Mouse (Mus musculus): ENCODE data around the gene Ryr2. TPM values are rescaled to one million over a fixed set of nuclear protein-coding genes. Genes with fewer than 3 reads are reported as not detected.

The Ryr2 gene
- total and polyA plus RNA-seq, 3 experiments = 0.60 TPM; not detected in 2

GRCm38 (mm10) chr13:12029326-12029725 is 77.4 kb downstream of the Ryr2 start:
- H3K4me1 ChIP-seq (ENCODE audit: insufficient read depth, low read depth, low read length) = no peaks in the 10 kb centered on the region
- H3K27me3 ChIP-seq (ENCODE audit: insufficient read depth, low read length) = peaks cover 3% of the 10 kb centered on the region; the same call in 1 of the 2 replicates
- TF ChIP-seq GATA1 (IDR thresholded peaks at IDR 0.05; ENCODE audit: borderline replicate concordance, low read length) (no peak), CTCF (IDR thresholded peaks at IDR 0.05; ENCODE audit: low read depth, low read length) (no peak), POLR2AphosphoS5 (IDR thresholded peaks at IDR 0.05; ENCODE audit: insufficient replicate concordance, low read depth, low read length) (no peak), GATA2 (IDR thresholded peaks at IDR 0.05; ENCODE audit: borderline replicate concordance, low read depth, low read length) (no peak), TAL1 (conservative IDR thresholded peaks at IDR 0.05; ENCODE audit: low read depth, low read length) (no peak)
- H3K36me3 ChIP-seq (replicated peaks) = no peaks in the 10 kb centered on the region
- H3K9me3 ChIP-seq (replicated peaks) = no peaks in the 10 kb centered on the region
- DNase-seq (ENCODE audit: low spot score) (no peak), ATAC-seq (ENCODE audit: extremely low read depth, insufficient number of reproducible peaks, low FRiP score, poor library complexity, severe bottlenecking) (no peak)
- no peak overlapping the region for H3K4me3 ChIP-seq (ENCODE audit: low read depth, low read length)

GRCm38 (mm10) chr13:12018046-12018445 is 88.7 kb downstream of the Ryr2 start:
- Histone ChIP-seq H3K4me3 (ENCODE audit: low read depth, low read length) (no peak overlapping the region), H3K36me3 (replicated peaks) (no peaks in the 10 kb centered on the region), H3K4me1 (ENCODE audit: insufficient read depth, low read depth, low read length) (no peaks in the 10 kb centered on the region), H3K27me3 (ENCODE audit: insufficient read depth, low read length) (peaks cover 13% of the 10 kb centered on the region), H3K9me3 (replicated peaks) (no peaks in the 10 kb centered on the region)
- TF ChIP-seq CTCF (IDR thresholded peaks at IDR 0.05; ENCODE audit: low read depth, low read length) = no peak
- no peak for TF ChIP-seq GATA1 (IDR thresholded peaks at IDR 0.05; ENCODE audit: borderline replicate concordance, low read length)
- TF ChIP-seq TAL1 (conservative IDR thresholded peaks at IDR 0.05; ENCODE audit: low read depth, low read length) = no peak
- no peak for TF ChIP-seq POLR2AphosphoS5 (IDR thresholded peaks at IDR 0.05; ENCODE audit: insufficient replicate concordance, low read depth, low read length)
- no peak for TF ChIP-seq GATA2 (IDR thresholded peaks at IDR 0.05; ENCODE audit: borderline replicate concordance, low read depth, low read length)
- DNase-seq (ENCODE audit: low spot score) (no peak), ATAC-seq (ENCODE audit: extremely low read depth, insufficient number of reproducible peaks, low FRiP score, poor library complexity, severe bottlenecking) (no peak)

GRCm38 (mm10) chr13:12013986-12014385 is 92.8 kb downstream of the Ryr2 start:
- Histone ChIP-seq H3K27me3 (ENCODE audit: insufficient read depth, low read length) (peaks cover 2% of the 10 kb centered on the region; the same call in 1 of the 2 replicates), H3K4me3 (ENCODE audit: low read depth, low read length) (no peak overlapping the region), H3K4me1 (ENCODE audit: insufficient read depth, low read depth, low read length) (no peaks in the 10 kb centered on the region), H3K9me3 (replicated peaks) (no peaks in the 10 kb centered on the region), H3K36me3 (replicated peaks) (no peaks in the 10 kb centered on the region)
- TF ChIP-seq CTCF (IDR thresholded peaks at IDR 0.05; ENCODE audit: low read depth, low read length) (no peak), GATA1 (IDR thresholded peaks at IDR 0.05; ENCODE audit: borderline replicate concordance, low read length) (no peak), POLR2AphosphoS5 (IDR thresholded peaks at IDR 0.05; ENCODE audit: insufficient replicate concordance, low read depth, low read length) (no peak), GATA2 (IDR thresholded peaks at IDR 0.05; ENCODE audit: borderline replicate concordance, low read depth, low read length) (no peak), TAL1 (conservative IDR thresholded peaks at IDR 0.05; ENCODE audit: low read depth, low read length) (no peak)
- no peak for ATAC-seq (ENCODE audit: extremely low read depth, insufficient number of reproducible peaks, low FRiP score, poor library complexity, severe bottlenecking)
- no peak for DNase-seq (ENCODE audit: low spot score)

- H3K36me3 ChIP-seq (replicated peaks) = no peaks in the 10 kb centered on the region
- DNase-seq (ENCODE audit: low spot score) (no peak), ATAC-seq (ENCODE audit: extremely low read depth, insufficient number of reproducible peaks, low FRiP score, poor library complexity, severe bottlenecking) (no peak)
- TF ChIP-seq GATA1 (IDR thresholded peaks at IDR 0.05; ENCODE audit: borderline replicate concordance, low read length) = no peak
- no peak for TF ChIP-seq POLR2AphosphoS5 (IDR thresholded peaks at IDR 0.05; ENCODE audit: insufficient replicate concordance, low read depth, low read length)
- TF ChIP-seq CTCF (IDR thresholded peaks at IDR 0.05; ENCODE audit: low read depth, low read length) = no peak
- TF ChIP-seq GATA2 (IDR thresholded peaks at IDR 0.05; ENCODE audit: borderline replicate concordance, low read depth, low read length) = no peak
- no peak for TF ChIP-seq TAL1 (conservative IDR thresholded peaks at IDR 0.05; ENCODE audit: low read depth, low read length)
- H3K4me1 ChIP-seq (ENCODE audit: insufficient read depth, low read depth, low read length) = no peaks in the 10 kb centered on the region
- no peaks in the 10 kb centered on the region for H3K27me3 ChIP-seq (ENCODE audit: insufficient read depth, low read length)
- H3K4me3 ChIP-seq (ENCODE audit: low read depth, low read length) = no peak overlapping the region
- no peaks in the 10 kb centered on the region for H3K9me3 ChIP-seq (replicated peaks)
Observed at GRCm38 (mm10) chr13:12008995-12009689, 97.6 kb downstream of the Ryr2 start.

- no peak for ATAC-seq (ENCODE audit: extremely low read depth, insufficient number of reproducible peaks, low FRiP score, poor library complexity, severe bottlenecking)
- Histone ChIP-seq H3K9me3 (replicated peaks) (no peaks in the 10 kb centered on the region), H3K27me3 (ENCODE audit: insufficient read depth, low read length) (no peaks in the 10 kb centered on the region), H3K4me3 (ENCODE audit: low read depth, low read length) (no peak overlapping the region), H3K4me1 (ENCODE audit: insufficient read depth, low read depth, low read length) (no peaks in the 10 kb centered on the region), H3K36me3 (replicated peaks) (no peaks in the 10 kb centered on the region)
- no peak for TF ChIP-seq GATA2 (IDR thresholded peaks at IDR 0.05; ENCODE audit: borderline replicate concordance, low read depth, low read length)
- no peak for TF ChIP-seq POLR2AphosphoS5 (IDR thresholded peaks at IDR 0.05; ENCODE audit: insufficient replicate concordance, low read depth, low read length)
- no peak for TF ChIP-seq TAL1 (conservative IDR thresholded peaks at IDR 0.05; ENCODE audit: low read depth, low read length)
- no peak for TF ChIP-seq CTCF (IDR thresholded peaks at IDR 0.05; ENCODE audit: low read depth, low read length)
- no peak for TF ChIP-seq GATA1 (IDR thresholded peaks at IDR 0.05; ENCODE audit: borderline replicate concordance, low read length)
- DNase-seq (ENCODE audit: low spot score) = no peak
Observed at GRCm38 (mm10) chr13:12007579-12007978, 99.2 kb downstream of the Ryr2 start.

GRCm38 (mm10) chr13:12001891-12002294 is 104.9 kb downstream of the Ryr2 start:
- TF ChIP-seq GATA2 (IDR thresholded peaks at IDR 0.05; ENCODE audit: borderline replicate concordance, low read depth, low read length) (no peak), POLR2AphosphoS5 (IDR thresholded peaks at IDR 0.05; ENCODE audit: insufficient replicate concordance, low read depth, low read length) (no peak), CTCF (IDR thresholded peaks at IDR 0.05; ENCODE audit: low read depth, low read length) (no peak), TAL1 (conservative IDR thresholded peaks at IDR 0.05; ENCODE audit: low read depth, low read length) (no peak), GATA1 (IDR thresholded peaks at IDR 0.05; ENCODE audit: borderline replicate concordance, low read length) (no peak)
- ATAC-seq (ENCODE audit: extremely low read depth, insufficient number of reproducible peaks, low FRiP score, poor library complexity, severe bottlenecking) = no peak
- DNase-seq (ENCODE audit: low spot score) = no peak

More at GRCm38 (mm10) chr13:12001891-12002294, 104.9 kb downstream of the Ryr2 start:
- H3K4me3 ChIP-seq (ENCODE audit: low read depth, low read length) = no peak overlapping the region
- no peaks in the 10 kb centered on the region for H3K4me1 ChIP-seq (ENCODE audit: insufficient read depth, low read depth, low read length)
- H3K27me3 ChIP-seq (ENCODE audit: insufficient read depth, low read length) = no peaks in the 10 kb centered on the region
- no peaks in the 10 kb centered on the region for H3K36me3 ChIP-seq (replicated peaks)
- no peaks in the 10 kb centered on the region for H3K9me3 ChIP-seq (replicated peaks)

Measured in G1E (cell line).